Mouse (Mus musculus): ENCODE measurements around the gene Med19.
"Not testable (repeated sequence)": the region's sequence is repeated elsewhere in the genome, so short reads cannot be mapped to it uniquely, and the experiment has no call there.

Med19 gene

DNA sequence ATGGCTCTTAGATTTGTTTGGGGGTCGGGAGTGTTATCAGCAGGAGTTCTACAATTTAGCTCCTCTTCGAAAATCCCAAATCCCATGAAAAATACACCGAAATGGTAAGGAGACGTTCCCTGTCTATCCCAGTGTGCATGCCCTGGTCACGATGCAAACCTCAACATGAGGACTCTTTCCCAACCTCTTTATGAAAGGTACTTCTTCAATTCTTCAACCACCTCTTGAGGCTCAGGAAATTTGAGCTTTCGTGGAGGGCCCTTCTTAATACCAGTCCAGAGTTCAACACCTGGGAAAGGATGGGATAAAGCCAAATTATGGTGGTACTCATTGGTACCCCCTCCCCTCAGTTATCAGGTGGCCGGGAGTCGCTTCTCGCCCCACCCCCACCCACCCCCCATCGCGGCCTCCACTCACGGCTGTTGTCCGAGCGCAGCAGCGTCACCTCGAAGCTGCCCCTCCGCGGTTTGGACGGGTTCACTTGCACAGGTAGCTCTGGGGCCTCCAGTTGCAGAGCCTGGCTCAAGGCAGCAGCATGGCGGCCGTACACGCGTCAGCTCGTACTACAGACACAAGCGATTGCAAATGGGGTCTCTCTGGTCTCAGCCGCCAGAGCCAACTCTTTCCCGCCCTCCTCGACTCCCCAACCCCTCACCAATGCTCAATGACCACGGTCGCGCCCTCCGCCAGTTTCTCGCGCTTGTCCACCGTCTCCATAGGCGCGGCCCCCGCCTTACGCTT lies 8.2 kb upstream of the Med19 start:
- DNase-seq (ENCODE audit: low read depth), result no peak

DNA sequence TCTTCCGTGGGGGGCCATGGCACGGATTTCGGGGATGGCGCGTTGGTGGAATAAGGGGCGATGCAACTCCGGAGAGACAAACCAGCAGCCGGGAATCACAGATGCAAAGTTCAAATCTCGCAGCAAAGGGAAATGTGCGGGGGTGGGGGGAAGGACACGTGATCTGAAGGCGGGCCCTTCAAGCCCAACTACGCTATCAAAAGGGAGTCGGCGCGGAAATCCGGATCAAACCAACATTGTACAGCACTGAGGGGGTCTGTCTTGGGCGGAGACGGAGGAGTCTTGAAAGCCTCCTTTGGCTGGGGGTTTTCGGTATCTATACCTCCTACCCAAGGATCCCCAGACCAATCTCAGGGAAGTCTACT lies 7.7 kb upstream of the Med19 start, which contains the start of gene Selenoh:
Gene Selenoh, minus strand, starts transcription at position 202 of the 365 bp plus-strand sequence.
- DNase-seq (ENCODE audit: low read depth), result peak; percentile 87

DNA sequence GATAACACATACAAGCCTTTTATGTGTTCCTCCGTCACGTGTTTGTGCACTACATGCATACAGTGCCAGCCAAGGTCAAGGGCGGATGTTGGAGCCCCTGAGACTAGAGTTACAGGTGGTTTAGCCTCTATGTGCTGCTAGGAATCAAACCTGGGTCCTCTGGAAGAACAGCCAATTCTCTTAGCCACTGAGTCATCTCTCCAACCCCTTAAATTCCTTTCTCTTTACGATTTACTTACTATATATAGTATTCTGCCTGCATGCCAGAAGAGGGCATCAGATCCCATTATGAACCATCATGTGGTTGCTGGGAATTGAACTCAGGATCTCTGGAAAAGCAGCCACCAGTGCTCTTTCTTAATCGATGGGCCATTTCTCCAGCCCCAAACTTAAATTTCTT lies 6.7 kb upstream of the Med19 start:
- not testable (repeated sequence) for DNase-seq (ENCODE audit: low read depth)

DNA sequence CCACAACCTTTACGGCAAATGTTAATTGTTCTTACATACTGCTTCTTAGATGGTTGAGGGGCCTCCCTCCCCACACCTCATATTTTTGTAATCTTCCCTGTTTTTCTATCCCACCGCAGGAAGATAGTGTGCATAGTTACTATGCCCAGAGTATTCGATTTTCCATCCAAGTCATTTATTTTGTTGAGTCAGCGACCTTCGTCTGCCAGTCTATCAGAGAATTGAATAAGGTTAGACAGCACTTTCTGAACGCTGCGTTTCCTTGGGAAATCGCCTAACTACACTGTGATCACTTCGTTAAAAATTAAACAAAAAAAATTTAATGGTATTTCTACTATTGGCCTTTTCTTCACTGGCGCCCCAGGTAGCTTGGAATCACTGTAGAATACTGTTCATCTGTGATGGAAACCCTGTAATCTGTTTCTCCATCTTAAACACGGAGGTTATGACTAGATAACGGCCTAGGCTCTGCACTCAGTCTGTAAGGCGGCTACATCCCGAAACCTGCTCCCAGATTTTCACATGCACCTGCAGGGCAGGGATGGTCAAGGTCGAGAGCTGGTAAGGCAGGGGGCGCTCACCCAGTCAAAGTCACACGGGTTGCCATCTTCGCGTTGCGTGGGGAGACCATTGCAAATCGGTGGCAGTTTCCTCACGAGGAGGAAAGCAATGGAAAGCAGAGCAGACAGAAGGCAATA lies 783 bp upstream of the Med19 start:
- DNase-seq (ENCODE audit: low read depth), result no peak

DNA sequence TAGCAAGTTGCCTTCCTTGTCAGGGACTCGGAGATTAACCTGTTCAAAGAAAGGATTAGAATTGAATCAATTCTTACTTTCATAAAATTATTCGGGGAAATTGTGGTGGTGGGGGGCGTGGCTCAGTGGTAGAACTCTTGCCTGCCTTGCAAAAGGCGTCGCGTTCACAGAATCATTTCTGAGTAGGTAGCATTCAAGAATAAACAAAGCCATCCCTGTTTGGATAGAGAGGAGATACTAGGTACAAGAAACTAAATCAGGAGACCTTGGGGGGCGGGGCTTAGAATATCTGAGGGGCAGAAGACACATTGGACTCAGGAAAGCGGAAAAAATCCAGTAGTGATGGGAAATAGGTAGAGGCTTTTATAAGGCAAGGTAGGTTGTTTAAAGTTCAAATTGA lies 814 bp downstream of the Med19 start, which contains the start of gene Tmx2:
Gene Tmx2, minus strand, starts transcription at position 125 of the 400 bp plus-strand sequence.
- DNase-seq (ENCODE audit: low read depth), result no peak

DNA sequence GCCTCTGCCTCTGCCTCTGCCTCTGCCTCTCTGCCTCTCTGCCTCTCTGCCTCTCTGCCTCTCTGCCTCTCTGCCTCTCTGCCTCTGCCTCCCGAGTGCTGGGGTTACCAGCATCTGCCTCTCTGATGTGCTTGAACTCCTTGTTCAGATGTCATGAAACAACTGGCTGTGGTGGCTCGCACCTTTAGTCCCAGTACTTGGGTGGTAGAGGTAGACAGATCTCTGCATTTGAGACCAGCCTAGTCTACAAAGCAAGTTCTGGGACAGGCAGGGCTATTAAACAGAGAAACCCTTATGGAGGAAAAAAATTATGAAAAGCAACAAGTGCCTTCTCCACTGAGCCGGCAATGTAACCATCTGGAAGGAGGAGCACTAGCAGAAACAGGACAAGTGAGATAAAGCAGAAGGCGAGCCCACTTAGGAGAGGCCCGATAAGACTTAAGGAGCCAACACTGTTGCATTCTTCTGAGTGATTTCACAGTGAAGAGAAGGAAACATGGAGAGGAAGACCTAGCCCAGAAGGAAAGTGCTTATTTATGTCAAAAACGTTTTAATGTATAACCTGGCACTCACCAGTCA lies 4.5 kb downstream of the Med19 start:
- DNase-seq (ENCODE audit: low read depth), result no peak

DNA sequence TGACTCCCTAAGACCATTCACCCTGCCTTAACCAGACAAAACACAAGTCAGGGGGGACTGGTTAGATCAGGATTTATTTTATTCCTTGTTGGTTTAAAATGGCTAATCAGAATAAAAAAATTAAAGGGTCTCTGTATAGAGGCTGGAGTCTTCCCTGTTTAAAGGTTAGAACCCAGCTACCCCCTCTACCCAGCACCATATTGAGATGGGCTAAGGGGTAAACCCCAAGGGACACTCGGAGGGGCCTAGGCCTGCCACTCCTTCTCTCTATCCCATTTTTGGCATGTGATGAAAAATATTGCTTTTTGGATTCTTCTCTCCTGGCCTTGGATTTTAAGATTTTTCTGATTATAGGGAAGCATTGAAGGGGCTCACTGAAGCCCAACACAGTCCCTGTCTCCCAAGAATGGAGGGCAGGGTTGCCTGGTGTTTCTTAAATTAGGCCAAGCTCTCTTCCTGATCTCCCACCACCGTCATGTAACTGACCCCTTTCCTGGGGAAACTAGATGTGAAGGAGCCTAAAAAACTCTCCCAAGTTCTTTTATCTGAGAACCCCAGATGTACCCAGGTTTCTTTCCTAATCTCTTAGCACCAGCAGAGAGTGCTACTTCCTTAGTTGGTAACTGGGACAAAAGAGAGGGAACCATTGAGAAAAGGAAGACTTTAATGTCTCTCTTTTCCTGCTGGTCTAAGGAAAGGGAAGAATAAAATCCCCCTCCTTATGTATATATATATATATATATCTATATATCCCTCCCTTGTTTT lies 10.1 kb downstream of the Med19 start:
- no peak for DNase-seq (ENCODE audit: low read depth)

DNA sequence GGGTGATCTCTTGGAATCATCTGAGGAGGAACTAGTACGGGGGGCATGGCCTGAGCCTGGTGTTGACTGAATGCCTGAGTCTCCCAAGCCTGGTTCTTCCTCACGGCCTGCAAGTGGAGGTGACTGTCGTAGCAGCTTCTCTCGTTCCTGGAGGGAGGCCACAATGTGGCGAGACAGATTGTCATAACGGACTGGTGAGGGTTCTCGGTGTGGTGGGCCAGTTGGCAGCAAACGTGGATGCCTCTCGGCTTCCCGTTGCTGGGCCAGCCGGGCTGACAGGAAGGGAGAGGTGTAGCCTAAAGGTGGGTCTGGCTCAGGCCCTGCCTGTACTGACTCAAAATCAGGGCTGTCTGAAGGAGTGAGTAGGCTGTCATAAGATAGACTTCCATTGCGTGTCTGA lies 11.8 kb downstream of the Med19 start:
- DNase-seq (ENCODE audit: low read depth), result no peak

DNA sequence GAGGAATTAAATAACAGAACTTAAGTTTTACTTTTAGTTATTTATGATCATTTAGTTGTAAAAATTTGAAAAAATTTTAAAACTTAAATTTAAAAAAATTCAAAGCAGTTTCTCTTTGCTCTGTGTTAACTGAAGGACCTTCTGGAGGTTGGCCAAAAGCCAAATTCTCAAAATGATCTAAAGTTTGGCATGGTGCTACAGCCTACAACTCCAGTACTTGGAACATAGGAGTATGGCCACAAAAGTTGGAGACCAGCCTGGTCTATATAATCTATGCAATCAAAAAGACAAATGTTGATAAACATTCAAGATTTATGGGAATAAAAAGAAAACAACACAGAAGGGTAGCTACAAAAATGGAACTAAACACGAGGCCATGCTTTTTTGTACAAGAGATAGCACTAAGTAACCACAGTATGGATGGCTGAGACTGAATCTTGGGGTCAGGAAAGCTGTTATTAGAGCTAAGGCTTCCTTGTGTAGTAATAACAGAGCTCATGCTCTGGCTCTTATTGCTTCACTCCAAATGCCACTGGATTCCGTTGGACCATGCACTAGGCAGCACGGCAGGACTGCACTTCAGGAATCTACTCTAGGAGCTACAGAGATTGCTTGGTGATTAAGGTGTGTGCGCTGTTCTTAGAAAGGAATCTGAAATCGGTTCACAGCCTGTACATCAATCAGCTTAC lies 16.9 kb downstream of the Med19 start:
- DNase-seq (ENCODE audit: low read depth), result no peak

DNA sequence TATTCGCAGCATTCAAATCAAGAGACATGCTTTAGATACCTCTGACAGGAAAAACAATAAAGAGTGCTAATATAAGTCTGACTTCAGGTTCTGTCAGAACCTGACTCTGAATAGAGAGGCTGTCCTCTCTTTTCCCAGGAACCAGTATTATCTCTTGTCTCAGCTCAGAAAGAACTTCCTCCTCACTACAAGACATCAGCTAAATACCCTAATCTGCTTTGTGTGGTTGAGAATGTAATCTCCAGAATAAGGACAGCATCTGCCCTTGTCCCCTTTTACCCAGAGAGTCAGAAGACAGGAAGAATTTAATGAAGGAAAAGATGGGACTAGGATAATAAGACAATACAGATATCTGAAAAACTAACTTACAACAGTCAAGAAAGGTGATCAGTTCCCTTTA lies 25.3 kb downstream of the Med19 start:
- no peak for DNase-seq (ENCODE audit: low read depth)

DNA sequence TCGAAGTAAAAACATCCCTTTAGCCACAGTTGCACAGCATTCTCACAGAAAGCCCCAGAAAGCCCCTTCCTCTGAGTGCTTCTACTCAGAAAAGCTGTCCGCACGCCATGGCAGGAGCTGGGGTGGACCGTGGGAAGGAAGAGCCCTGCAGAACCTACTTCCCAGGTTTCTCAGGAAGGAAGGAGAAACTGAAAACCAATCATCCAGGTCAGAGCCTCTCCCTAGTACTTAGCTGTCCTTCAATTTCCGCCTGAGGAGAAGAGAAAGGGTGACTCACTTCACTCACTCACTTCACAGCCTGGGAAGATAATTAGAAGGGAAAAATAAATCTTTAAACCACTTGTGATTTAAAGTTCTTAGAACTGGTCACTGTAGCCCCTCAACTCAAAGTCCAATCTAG lies 26.1 kb downstream of the Med19 start:
- DNase-seq (ENCODE audit: low read depth), result no peak

DNA sequence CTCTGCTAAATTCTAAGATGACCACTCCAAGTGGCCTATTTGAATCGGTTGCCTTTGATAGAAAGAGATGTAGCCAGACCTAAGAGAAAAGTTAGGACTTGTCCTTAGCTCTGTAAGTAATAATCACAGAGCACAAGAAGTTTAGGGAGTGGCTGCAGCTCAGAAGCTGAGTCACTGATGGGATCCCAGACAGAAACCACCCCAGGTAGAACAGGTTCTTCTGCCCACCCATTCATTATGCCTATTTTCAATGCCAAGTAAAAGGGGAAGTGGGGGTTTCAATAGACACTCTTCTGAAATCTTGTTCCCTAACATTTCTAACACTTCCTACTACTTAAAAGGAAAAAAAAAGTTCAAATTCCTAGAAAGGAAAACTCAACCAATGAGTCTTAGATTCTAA lies 27.1 kb downstream of the Med19 start:
- no peak for DNase-seq (ENCODE audit: low read depth)

DNA sequence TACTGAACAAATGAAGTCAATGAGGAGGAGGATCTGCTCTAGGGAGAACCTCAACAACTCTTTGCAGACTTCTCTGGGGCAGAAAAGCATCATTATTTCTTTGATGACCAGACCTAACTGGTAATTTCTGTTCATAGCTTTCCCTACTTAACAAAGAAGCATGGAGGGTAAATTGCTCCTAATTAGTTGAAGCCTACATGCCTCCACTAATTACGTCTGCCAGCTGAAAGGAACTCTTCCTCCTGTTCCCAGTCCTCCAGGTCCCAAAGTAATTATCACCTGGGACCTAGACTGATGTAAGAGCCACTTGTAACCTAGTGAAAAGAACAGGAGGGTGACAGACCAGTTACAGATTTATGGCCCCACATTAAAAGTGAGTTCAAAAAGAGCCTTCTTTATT lies 29.3 kb downstream of the Med19 start:
- no peak for DNase-seq (ENCODE audit: low read depth)

DNA sequence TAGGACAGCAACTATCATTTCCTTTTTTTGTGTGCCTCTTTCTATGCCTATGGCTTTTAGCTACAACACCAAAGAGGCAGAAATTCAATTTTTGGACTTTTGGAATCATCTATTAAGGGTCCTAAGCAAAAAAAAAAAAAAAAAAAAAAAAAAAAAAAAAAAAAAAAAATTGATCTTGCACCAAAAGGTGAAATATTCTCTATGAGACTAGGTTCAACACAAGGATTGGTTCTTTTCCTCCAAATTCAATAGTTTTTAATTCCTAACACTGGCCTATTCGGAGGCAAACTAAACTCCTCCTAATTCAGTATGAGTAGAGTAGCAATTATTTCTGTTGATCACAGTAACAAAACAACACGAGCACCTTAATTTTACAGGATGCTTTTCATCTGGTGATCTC lies 33.7 kb downstream of the Med19 start:
- DNase-seq (ENCODE audit: low read depth), result no peak

DNA sequence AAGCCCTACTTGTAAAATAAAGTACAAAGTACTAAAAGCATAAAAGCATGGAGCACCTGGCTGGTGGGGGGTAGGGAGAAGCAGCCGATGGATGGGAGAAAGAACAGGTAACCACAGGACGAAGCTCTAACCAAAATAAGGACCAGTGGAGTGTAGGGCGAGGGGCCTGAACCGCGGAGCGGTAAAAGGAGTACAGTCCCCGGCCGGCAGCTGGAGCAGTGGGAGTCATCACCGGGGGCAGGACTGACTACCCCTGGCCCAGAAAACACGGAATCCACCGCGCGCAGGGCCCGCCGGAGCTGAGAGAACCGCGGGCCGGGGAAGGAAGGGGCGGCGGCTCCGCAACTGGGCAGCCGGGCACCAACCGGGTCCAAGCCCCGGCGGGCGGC lies 36.2 kb downstream of the Med19 start:
- no peak for DNase-seq (ENCODE audit: low read depth)

DNA sequence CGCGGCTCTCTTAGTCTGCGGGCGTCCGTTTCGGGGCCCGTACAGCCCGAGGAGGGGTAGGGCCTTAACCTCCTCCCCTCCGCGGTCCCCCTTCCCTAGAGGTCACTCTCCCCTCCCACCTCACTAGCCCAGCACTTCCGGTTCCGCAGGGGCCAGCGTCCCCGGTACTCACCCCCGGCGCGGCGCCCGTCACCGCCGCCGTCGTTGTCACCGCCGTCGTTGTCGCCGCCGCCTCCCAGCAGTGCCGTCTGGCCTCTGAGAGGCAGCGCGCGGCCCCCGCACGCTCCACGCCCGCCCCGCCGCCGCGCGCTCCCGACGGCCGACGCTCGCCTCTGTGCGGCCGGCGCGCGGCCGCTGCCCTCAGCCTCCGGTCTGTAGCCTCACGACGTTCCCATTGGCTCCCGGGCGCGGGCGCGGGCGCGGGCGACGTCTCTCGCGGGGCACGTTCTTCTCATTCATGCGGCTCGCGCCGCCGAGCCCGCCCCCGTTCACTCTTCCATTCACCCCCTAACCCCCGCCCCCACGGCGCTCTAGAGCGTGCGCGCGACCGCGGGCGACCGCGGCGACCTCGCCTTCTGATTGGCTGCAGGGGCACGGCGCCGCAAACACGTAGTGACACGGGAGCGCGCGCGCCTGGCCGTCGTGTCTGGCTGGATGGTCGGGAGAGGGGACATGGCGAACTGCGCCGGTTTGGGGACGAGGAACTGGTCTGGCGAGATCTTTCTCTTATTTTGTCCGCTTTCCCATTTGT lies 36.8 kb downstream of the Med19 start, which contains the start of gene Zdhhc5:
Gene Zdhhc5, minus strand, starts transcription at position 370 of the 751 bp plus-strand sequence.
- DNase-seq (ENCODE audit: low read depth), result peak; percentile 95

DNA sequence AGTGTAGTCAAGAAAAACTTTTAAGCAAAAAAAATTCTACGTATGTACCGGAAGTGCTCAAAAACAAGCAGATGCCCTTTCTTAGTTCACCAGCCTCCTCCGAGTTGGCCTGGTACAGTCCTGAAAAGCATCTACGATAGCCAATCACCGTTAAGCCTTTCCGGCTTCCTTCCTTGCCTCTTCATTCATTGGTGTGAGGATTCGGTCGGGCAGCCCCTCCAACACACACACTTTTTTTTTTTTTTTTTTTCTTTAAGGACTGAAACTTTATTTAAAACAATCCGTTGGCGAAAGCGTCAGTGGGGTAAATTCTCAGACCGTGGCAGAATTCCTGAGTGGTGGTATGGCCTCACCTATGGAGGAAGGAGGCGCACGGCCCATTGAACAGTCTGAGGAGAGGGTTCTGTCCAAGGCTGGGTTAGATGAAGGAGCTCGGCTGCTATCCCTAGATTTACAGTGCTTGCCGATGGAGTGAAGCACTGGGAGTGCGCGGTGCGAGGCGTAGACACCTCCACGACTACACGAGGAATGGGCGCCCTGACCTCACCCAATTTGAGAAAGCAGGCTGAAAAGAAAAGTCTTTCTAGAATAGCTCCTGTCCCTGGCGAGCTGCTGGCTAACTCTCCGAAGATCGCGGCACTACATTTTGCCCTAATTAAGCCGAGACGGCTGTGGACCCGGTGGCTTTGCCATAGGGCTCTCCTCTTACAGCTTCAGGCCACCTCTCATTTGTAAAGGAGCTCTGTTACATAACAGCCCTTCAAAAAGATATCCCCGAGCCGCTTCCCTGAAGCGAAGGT lies 37.6 kb downstream of the Med19 start:
- peak; percentile 85 for DNase-seq (ENCODE audit: low read depth)

DNA sequence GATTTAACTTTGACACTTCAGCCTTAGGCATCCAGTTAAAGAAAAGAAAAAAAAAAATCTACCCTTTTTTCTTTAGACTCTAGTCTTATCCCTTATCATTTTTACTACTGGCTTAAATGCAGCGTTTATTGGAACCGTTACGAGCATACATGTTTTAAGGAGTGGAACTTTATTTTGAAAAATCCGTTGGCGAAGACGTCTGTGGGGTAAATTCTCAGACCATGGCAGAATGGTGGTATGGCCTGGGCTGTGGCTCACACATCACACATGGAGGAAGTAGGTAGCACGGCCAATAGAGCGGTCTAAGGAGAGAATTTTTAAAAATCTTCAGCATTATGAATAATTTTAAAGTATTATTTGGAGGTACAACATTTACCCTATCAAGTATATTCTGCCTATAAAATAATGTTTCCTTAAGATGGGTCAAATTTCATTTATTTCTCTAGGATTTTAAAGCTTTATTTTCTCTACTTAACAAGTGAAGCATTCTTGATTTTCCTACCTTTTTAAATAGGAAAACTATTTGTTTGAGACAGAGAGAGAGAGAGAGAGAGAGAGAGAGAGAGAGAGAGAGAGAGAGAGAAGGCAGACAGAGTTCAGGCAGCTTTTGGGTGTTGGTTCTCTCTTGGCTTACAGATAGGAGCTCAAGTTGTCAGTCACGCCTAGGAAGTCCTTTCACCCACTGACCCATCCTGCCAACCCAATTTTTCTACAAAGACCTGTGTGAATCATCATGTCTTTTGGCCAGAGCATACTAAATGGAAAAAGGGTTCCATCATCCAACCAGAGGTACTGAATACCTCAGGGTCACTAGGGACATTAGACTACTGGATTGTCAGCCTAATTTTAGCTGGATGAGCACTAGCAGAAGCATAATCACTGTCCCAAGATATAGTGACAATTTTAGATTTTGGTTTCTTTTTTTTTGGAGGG lies 38.5 kb downstream of the Med19 start:
- no peak for DNase-seq (ENCODE audit: low read depth)

DNA sequence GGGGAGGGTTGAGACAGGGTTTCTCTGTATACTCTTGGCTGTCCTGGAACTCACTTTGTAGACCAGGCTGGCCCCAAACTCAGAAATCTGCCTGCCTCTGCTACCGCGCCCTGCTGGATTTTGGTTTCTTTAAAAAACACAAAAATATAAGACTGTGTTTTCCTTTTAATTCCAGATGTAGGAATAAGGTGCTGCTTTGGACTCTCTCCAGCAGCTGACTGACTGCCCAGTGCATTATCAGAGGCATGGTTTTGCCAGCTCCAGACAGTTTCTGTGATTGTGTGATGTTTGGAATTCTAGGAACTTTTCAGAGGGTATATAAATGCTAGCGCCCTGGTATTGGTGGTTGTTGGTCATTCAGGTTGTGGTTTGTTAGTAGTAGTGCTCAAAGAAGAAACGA lies 39.2 kb downstream of the Med19 start:
- no peak for DNase-seq (ENCODE audit: low read depth)

All from c-Kit-positive CD71-negative TER-119-negative erythroid progenitor cells, embryonic 14.5 days (primary cell).